Mouse (Mus musculus): ENCODE measurements around the gene Hoxb5. TPM values are rescaled to one million over a fixed set of nuclear protein-coding genes. Genes with fewer than 3 reads are reported as not detected.

Hoxb5 gene
- polyA plus RNA-seq, 1 experiment from 2014 or later = 140 TPM

- peak overlapping the region; percentile 59 for H3K4me2 ChIP-seq
- ATAC-seq (ENCODE audit: low FRiP score, low read depth) = no peak
- peak overlapping the region; percentile 47 for H3K4me3 ChIP-seq
- H3K9ac ChIP-seq = peak overlapping the region; percentile 32
- H3K36me3 ChIP-seq = no peaks in the 10 kb centered on the region
- peak overlapping the region; percentile 96 for H3K27ac ChIP-seq (replicated peaks)
- H3K9me3 ChIP-seq = no peaks in the 10 kb centered on the region
- H3K4me1 ChIP-seq (replicated peaks) = peaks cover 12% of the 10 kb centered on the region
- H3K27me3 ChIP-seq = peaks cover 89% of the 10 kb centered on the region
- 7% methylated on average over 6 of the region's 6 CpGs for WGBS
Measured at GRCm38 (mm10) chr11:96311097-96311496, 8.0 kb downstream of the Hoxb5 start.

- Histone ChIP-seq H3K4me1 (replicated peaks) (peaks cover 12% of the 10 kb centered on the region), H3K27me3 (peaks cover 89% of the 10 kb centered on the region), H3K4me2 (peak overlapping the region; percentile 59), H3K9ac (peak overlapping the region; percentile 32), H3K4me3 (peak overlapping the region; percentile 47), H3K27ac (replicated peaks) (peak overlapping the region; percentile 96), H3K36me3 (no peaks in the 10 kb centered on the region), H3K9me3 (no peaks in the 10 kb centered on the region)
- WGBS = 2% methylated on average over 31 of the region's 31 CpGs
- peak; percentile 89 for ATAC-seq (ENCODE audit: low FRiP score, low read depth)
Measured at GRCm38 (mm10) chr11:96311520-96312417, 8.6 kb downstream of the Hoxb5 start.

GRCm38 (mm10) chr11:96313134-96313533 lies 10.0 kb downstream of the Hoxb5 start:
- peaks cover 78% of the 10 kb centered on the region for H3K27me3 ChIP-seq
- H3K9ac ChIP-seq = peak overlapping the region; percentile 47; the same call in 1 of the 2 replicates
- no peaks in the 10 kb centered on the region for H3K9me3 ChIP-seq
- no peaks in the 10 kb centered on the region for H3K36me3 ChIP-seq
- H3K4me1 ChIP-seq (replicated peaks) = peaks cover 12% of the 10 kb centered on the region
- peak overlapping the region; percentile 47 for H3K4me3 ChIP-seq
- no peak for ATAC-seq (ENCODE audit: low FRiP score, low read depth)
- H3K4me2 ChIP-seq = peak overlapping the region; percentile 59
- 20% methylated on average over 2 of the region's 2 CpGs for WGBS
- H3K27ac ChIP-seq (replicated peaks) = peak overlapping the region; percentile 96

- Histone ChIP-seq H3K4me2 (peak overlapping the region; percentile 59), H3K27ac (replicated peaks) (peak overlapping the region; percentile 96), H3K27me3 (peaks cover 73% of the 10 kb centered on the region), H3K9ac (peak overlapping the region; percentile 47), H3K9me3 (no peaks in the 10 kb centered on the region), H3K4me3 (peak overlapping the region; percentile 47), H3K36me3 (no peaks in the 10 kb centered on the region), H3K4me1 (replicated peaks) (peaks cover 12% of the 10 kb centered on the region)
- 8% methylated on average over 12 of the region's 12 CpGs for WGBS
- no peak for ATAC-seq (ENCODE audit: low FRiP score, low read depth)
Measured at GRCm38 (mm10) chr11:96313806-96314428, 10.8 kb downstream of the Hoxb5 start.

GRCm38 (mm10) chr11:96314671-96315343 lies 11.7 kb downstream of the Hoxb5 start:
- ATAC-seq (ENCODE audit: low FRiP score, low read depth) = no peak
- H3K4me2 ChIP-seq = peak overlapping the region; percentile 59
- peaks cover 71% of the 10 kb centered on the region for H3K27me3 ChIP-seq
- H3K9ac ChIP-seq = peak overlapping the region; percentile 47
- H3K4me3 ChIP-seq = peak overlapping the region; percentile 47
- WGBS = 2% methylated on average over 34 of the region's 34 CpGs
- no peaks in the 10 kb centered on the region for H3K9me3 ChIP-seq
- H3K4me1 ChIP-seq (replicated peaks) = peaks cover 12% of the 10 kb centered on the region
- no peaks in the 10 kb centered on the region for H3K36me3 ChIP-seq
- peak overlapping the region; percentile 96 for H3K27ac ChIP-seq (replicated peaks)

GRCm38 (mm10) chr11:96315344-96315681 lies 12.2 kb downstream of the Hoxb5 start:
- Histone ChIP-seq H3K9ac (peak overlapping the region; percentile 47), H3K27ac (replicated peaks) (peak overlapping the region; percentile 96), H3K27me3 (peaks cover 70% of the 10 kb centered on the region), H3K4me1 (replicated peaks) (peaks cover 12% of the 10 kb centered on the region), H3K36me3 (no peaks in the 10 kb centered on the region), H3K9me3 (no peaks in the 10 kb centered on the region), H3K4me3 (peak overlapping the region; percentile 47), H3K4me2 (peak overlapping the region; percentile 59)
- WGBS = 5% methylated on average over 5 of the region's 5 CpGs
- no peak for ATAC-seq (ENCODE audit: low FRiP score, low read depth)

- H3K36me3 ChIP-seq = no peaks in the 10 kb centered on the region
- H3K27me3 ChIP-seq = peaks cover 59% of the 10 kb centered on the region
- 5% methylated on average over 18 of the region's 18 CpGs for WGBS
- H3K4me1 ChIP-seq (replicated peaks) = peaks cover 3% of the 10 kb centered on the region
- peak overlapping the region; percentile 47 for H3K9ac ChIP-seq
- peak overlapping the region; percentile 47 for H3K4me3 ChIP-seq
- H3K4me2 ChIP-seq = peak overlapping the region; percentile 59
- no peaks in the 10 kb centered on the region for H3K9me3 ChIP-seq
- H3K27ac ChIP-seq (replicated peaks) = peak overlapping the region; percentile 96
- no peak for ATAC-seq (ENCODE audit: low FRiP score, low read depth)
Measured at GRCm38 (mm10) chr11:96316696-96317607, 13.8 kb downstream of the Hoxb5 start.

GRCm38 (mm10) chr11:96317608-96318367 lies 14.7 kb downstream of the Hoxb5 start, which contains the start of gene Hoxb4:
Gene Hoxb4, plus strand, starts transcription at chr11:96318267.
- peak within 1 kb of the TSS; percentile 47 for H3K4me3 ChIP-seq
- peak within 1 kb of the TSS; percentile 65 for H3K9ac ChIP-seq
- H3K36me3 ChIP-seq = no peaks in the 10 kb centered on the region
- WGBS = 3% methylated on average over 28 of the region's 28 CpGs
- peak within 1 kb of the TSS; percentile 96 for H3K27ac ChIP-seq (replicated peaks)
- ATAC-seq (ENCODE audit: low FRiP score, low read depth) = peak; percentile 42
- no peaks in the 10 kb centered on the region for H3K9me3 ChIP-seq
- peaks cover 59% of the 10 kb centered on the region for H3K27me3 ChIP-seq
- H3K4me1 ChIP-seq (replicated peaks) = no peaks in the 10 kb centered on the region; the same call in 1 of the 2 replicates
- peak within 1 kb of the TSS; percentile 59 for H3K4me2 ChIP-seq

GRCm38 (mm10) chr11:96318368-96319070 lies 15.4 kb downstream of the Hoxb5 start:
- Histone ChIP-seq H3K36me3 (no peaks in the 10 kb centered on the region), H3K9me3 (no peaks in the 10 kb centered on the region), H3K4me2 (peak overlapping the region; percentile 59), H3K9ac (peak overlapping the region; percentile 65), H3K27me3 (peaks cover 56% of the 10 kb centered on the region), H3K4me1 (replicated peaks) (no peaks in the 10 kb centered on the region; the same call in 1 of the 2 replicates), H3K27ac (replicated peaks) (peak overlapping the region; percentile 96), H3K4me3 (peak overlapping the region; percentile 47)
- ATAC-seq (ENCODE audit: low FRiP score, low read depth) = peak; percentile 71
- under 1% methylated on average over 28 of the region's 45 CpGs for WGBS
